Mouse (Mus musculus) testis, postnatal 14 days (tissue): ENCODE data around the gene Ppp4r4.
"Not testable (repeated sequence)": the region's sequence is repeated elsewhere in the genome, so short reads cannot be mapped to it uniquely, and the experiment has no call there.

Experiments
- DNase-seq: peaks from one replicate; pipeline ENCODE4 v3.0.0; 2021; ENCODE audit warnings: low spot score

Gene Ppp4r4

GRCm38 (mm10) chr12:103634430-103634829 is 102.3 kb downstream of the Ppp4r4 start:
- no peak for DNase-seq

- DNase-seq, result no peak
Measured at GRCm38 (mm10) chr12:103635846-103636245, 103.8 kb downstream of the Ppp4r4 start.

GRCm38 (mm10) chr12:103643336-103643735 is 111.3 kb downstream of the Ppp4r4 start:
- DNase-seq, result peak; percentile 52

- DNase-seq, result no peak
Measured at GRCm38 (mm10) chr12:103643818-103644217, 111.7 kb downstream of the Ppp4r4 start.

- no peak for DNase-seq
Measured at GRCm38 (mm10) chr12:103644601-103645000, 112.5 kb downstream of the Ppp4r4 start.

GRCm38 (mm10) chr12:103646314-103646713 is 114.2 kb downstream of the Ppp4r4 start:
- DNase-seq, result no peak

GRCm38 (mm10) chr12:103653836-103654235 is 121.8 kb downstream of the Ppp4r4 start:
- DNase-seq, result no peak

- DNase-seq, result no peak
Measured at GRCm38 (mm10) chr12:103655123-103656044, 123.3 kb downstream of the Ppp4r4 start.

GRCm38 (mm10) chr12:103656848-103657626 is 125.0 kb downstream of the Ppp4r4 start, which contains the start of gene Serpina6:
Serpina6 (minus strand) TSS chr12:103657212.
- no peak for DNase-seq

GRCm38 (mm10) chr12:103657991-103658390 is 125.9 kb downstream of the Ppp4r4 start:
- DNase-seq, result no peak

- no peak for DNase-seq
Measured at GRCm38 (mm10) chr12:103659171-103659570, 127.1 kb downstream of the Ppp4r4 start.

- DNase-seq, result no peak
Measured at GRCm38 (mm10) chr12:103660076-103660475, 128.0 kb downstream of the Ppp4r4 start.

GRCm38 (mm10) chr12:103662053-103662452 is 130.0 kb downstream of the Ppp4r4 start:
- DNase-seq, result not testable (repeated sequence)
